Mouse (Mus musculus) adipocyte (in vitro differentiated cells): ENCODE results near the gene Gdf15.

ENCODE experiments used
- DNase-seq: peaks from one replicate; pipeline ENCODE4 v3.0.0-alpha.2; 2016; ENCODE audit warnings: low spot score

Gdf15 gene

DNA sequence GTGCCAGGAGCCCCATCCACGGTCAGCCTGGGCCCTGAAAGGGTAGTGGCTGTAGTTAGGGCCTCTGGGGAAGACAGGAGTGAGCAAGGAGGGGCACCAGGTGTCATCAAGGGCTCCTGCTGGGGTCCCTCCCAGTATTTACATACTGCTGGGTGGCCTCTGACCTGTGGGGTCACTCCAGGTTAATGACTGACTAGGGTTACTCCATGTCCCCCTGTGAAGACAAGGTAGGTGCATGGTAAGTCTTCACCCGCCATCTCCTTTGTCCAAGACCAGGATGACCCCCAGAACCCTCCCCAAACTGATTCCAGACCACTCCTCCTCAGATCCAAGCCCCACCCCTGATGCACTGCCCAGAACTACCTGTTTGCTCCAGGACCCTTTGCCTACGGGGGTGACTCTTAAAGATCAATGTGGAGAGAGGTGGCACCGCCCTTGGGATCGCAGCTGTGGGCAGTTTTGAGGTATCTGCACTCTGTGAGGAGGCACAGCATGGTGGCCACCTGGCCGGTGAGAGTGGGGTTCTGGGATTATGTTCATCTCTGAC is at the start of gene Gdf15:
TSS of gene Gdf15 (minus strand) at position 111 of the 547 bp plus-strand sequence.
- no peak for DNase-seq

- DNase-seq, result no peak
Measured at GRCm38 (mm10) chr8:70681410-70681809, 49.2 kb upstream of the Gdf15 start.

DNA sequence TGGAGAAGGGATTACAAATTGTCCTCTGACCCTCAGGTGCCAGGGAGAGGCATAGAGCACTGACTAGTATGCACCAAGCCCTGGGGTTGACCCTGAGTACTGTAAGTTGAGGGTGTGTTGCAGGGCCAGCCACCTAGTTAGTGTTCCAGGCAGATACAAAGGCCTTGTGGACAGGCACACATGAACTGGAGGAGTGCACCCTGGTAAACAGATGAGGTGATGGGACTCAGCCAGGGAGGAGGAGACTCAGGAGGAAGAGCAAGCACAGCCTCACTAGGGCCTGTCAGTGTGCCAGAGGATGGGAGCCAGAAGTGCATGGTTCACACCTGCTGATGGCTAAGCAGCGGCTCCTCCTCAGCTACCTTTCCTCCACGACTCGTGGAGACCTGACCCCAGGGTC is 47.8 kb upstream of the Gdf15 start:
- peak; percentile 49 for DNase-seq

DNA sequence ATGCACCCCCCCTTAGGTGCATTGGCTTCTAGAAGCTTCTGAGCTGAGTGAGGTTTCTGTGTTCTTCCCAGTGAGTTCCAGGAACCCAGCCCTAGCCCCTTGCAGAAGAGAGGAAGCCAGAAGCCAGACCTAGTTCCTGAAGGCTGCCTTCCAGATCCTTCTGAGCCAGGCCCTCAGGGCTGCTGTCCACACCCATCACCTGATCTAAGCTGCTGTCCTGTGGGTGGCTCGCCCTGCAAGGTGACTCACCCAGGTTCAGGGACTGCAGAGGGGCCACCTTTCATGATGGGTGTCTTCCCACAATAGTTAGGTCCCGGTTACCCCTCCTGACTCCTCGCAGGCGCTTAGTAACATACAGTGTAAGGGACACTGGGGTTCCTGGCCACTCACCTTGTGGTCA is 47.1 kb upstream of the Gdf15 start:
- no peak for DNase-seq

GRCm38 (mm10) chr8:70678679-70679078 is 46.4 kb upstream of the Gdf15 start:
- no peak for DNase-seq

DNA sequence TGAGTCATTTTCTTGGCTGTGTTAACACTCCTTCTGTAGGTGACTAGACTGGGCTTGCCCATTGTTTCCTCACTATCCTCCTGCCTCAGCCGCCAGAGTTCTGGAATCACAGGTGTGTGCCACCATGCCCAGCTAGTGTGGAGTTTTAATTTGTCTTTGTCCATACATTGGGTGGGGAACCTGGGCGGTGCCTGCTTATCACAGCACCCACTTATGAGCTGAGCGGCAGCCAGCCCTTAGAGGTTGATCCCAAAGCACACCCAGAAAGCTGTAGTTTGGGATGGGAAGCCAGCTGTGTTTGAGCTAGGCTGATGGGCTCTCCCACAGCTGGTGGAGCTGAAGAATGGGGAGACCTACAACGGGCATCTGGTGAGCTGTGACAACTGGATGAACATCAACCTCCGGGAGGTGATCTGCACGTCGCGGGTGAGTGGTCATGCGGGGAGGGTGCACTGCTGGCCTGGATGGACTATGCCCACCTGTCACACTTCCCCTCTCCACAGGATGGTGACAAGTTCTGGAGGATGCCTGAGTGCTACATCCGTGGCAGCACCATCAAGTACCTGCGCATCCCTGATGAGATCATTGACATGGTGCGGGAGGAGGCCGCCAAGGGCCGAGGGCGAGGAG is 45.3 kb upstream of the Gdf15 start:
- DNase-seq, result no peak

DNA sequence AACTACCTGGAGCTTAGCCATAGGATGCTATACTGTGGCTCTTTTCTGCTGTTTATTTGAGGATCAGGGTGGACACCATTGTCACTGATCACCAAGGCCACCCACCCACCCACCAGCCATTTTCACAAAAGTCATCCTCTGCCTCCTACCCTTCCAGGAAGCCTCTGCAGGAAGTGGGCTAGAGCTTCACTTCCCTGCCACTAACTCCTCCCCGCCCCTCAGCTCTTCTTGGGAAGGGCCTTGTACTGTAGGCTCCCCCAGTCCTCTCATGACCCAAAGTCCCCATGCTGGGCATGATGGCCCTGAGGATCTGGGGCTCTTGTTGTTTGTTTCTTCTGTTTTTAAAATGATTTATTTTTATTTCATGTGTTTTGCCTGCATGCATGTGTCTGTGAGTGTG is 43.1 kb upstream of the Gdf15 start:
- no peak for DNase-seq

DNA sequence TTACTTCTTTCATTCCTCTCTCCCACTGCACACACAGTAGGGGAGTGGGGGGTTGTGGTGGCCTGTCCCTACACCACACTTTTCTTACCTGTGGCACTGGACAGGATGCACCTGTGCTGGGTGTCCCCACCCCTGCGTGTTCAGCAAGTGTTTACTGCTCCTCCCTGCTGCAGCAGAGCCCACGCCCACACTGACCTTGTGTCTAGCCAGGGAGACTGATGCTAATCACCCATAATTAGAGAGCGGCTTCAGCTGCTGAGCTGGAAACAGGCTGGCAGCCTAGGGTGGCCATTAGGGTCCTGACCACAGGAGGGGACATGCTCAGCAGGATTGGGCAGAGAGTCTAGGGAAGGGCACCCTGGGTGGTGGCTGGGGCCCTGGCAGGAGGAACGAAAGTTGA is 42.5 kb upstream of the Gdf15 start:
- DNase-seq, result no peak

- DNase-seq, result no peak
Measured at GRCm38 (mm10) chr8:70674109-70674508, 41.9 kb upstream of the Gdf15 start.

GRCm38 (mm10) chr8:70673079-70673856 is 41.0 kb upstream of the Gdf15 start, which contains the start of gene Lsm4:
Gene Lsm4, plus strand, starts transcription at chr8:70673248.
- peak; percentile 100 for DNase-seq

GRCm38 (mm10) chr8:70672325-70673078 is 40.2 kb upstream of the Gdf15 start:
- peak; percentile 52 for DNase-seq

DNA sequence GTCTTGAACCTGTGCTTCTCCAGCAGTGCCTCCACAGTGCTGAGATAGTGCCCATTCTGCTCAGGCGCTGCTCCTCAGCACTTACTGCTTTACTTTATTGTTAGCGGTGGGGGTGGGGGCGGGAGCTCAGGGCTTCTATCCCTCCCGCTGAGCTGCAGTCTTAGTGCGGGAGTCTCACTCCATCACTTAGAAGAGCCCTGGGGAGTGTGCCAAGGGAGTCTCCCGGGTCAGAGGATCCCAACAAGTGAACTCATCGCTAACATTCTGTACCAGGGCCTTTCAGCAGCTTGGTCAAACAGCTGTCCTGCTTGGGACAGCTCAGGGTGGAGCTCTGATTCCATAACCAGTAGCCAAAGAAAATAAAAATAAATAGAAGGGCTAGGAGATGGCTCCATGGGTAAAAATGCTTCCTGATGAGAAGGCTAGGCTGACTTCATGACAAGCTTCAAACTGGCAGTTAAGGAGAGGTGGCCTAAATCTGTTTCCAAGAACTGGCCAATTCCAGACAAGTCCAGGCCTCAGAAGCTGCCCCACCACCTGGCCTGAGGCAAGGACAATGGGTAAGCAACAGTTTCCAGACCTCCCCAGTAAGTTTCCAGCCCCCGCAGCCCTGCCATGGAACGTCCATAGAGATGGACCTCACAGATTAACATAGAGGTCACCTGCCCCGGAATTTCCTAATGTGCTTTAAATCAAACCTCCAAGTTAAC is 39.5 kb upstream of the Gdf15 start:
- peak; percentile 90 for DNase-seq

GRCm38 (mm10) chr8:70667071-70667470 is 34.8 kb upstream of the Gdf15 start:
- peak; percentile 72 for DNase-seq

GRCm38 (mm10) chr8:70665599-70665998 is 33.3 kb upstream of the Gdf15 start:
- no peak for DNase-seq

DNA sequence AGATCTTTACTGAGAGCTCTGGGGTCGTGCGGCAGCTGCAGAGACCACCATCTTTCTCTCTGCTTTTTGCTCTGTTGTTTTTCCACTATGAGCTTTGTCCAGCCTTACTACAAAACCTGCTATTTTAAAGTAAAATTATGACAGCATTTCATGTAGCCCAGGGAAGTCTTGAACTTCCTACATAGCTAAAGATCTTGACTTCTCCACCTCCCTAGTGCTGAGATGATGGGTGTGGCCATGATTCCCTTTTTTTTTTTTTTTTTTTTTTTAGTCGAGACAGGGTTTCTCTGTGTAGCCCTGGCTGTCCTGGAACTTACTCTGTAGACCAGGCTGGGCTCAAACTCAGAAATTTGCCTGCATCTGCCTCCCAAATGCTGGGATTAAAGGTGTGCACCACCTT is 32.4 kb upstream of the Gdf15 start:
- no peak for DNase-seq

GRCm38 (mm10) chr8:70663691-70664090 is 31.4 kb upstream of the Gdf15 start:
- peak; percentile 58 for DNase-seq

DNA sequence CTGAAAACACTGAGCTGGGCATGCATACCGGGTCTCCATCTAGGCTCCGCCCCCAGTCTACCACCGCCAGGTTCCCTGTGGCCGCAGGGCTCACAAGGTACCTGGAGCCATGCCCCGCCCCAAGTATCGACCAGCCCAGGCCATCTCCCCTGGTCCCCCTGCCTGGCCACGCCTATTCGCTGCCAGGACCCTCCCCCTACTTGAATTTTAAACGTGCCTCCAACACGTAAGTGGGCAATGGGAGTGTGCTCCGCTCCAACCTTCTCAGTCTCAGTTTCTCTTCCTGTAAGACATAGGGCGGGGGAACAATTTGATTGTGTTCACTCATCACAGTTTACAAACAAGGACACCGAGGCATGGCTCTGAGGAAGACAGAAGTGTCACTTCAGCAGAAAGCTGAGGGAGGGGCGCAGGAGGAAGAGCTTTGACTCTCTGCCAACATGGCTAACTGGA is 28.0 kb upstream of the Gdf15 start, which contains the start of gene Pgpep1:
TSS of gene Pgpep1 (minus strand) at position 116 of the 453 bp plus-strand sequence.
- DNase-seq, result no peak

- peak; percentile 86 for DNase-seq
Measured at GRCm38 (mm10) chr8:70659604-70660272, 27.5 kb upstream of the Gdf15 start.

DNA sequence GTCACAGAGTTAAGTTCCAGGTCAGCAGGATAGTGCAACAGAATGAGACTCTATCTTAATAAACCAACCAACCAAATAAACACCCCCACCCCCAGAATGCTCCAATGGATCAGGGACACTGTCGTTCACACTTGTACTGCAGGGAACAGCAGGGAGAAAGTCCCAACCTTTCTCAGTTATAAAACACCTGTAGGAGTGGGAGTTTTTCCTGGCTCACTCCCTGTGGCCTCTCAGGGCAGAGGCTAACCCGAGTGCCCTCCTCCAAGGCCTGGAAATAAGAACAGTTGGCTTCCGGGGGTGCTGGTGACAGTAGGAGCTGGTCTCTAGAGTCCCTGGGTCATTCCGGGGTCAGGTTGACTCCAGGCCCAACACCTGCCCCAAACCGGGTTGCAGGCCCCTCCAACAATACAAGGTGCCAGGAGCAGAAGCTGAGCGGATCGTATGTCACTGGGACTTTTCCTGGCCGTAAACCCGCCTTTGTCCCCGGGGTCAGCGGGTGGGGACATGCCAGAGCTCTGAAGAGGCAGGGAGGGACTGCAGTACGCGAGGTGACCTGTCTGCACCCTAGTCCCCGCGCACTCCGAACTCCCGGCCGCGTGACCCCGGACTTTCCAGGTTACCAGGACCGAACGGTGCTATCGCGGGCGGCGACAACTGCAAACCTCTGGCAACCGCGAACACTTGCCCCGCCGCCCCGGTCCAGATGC is 26.8 kb upstream of the Gdf15 start:
- DNase-seq, result no peak

GRCm38 (mm10) chr8:70657739-70658138 is 25.5 kb upstream of the Gdf15 start:
- no peak for DNase-seq
